In genomic region chr17:32431972-32432371, GRCm38 (mm10) we compare ENCODE assay signal across 9 mouse cellular contexts. TPM values are rescaled to one million over a fixed set of nuclear protein-coding genes. Genes with fewer than 3 reads are reported as not detected.
A peak's percentile ranks its signal among the peaks of the same experiment; 100 is the strongest.
DNase-seq lines count a peak whose midpoint lies in the region; TF ChIP-seq lines count a peak whose summit lies in the region.
"Had no signal": no experiment of that assay in that cellular context is flagged by ENCODE, and none has a peak within 500 bp of the region (broad histone marks: within the 10 kb centered on the region; RNA-seq: fewer than 3 reads in every experiment).

No protein-coding gene starts in this region.

- no peak overlapping the region for H3K9ac ChIP-seq in heart, adult 2 months (ENCODE audit: low read depth, low read length)

- WGBS in heart, adult 2 months: 49% methylated on average over 3 of the region's 3 CpGs

- H3K4me1 ChIP-seq in heart, adult 2 months (ENCODE audit: control insufficient read depth, insufficient read depth, low read length): no peaks in the 10 kb centered on the region

- H3K27ac ChIP-seq in heart, adult 2 months: no peak overlapping the region

- no peak overlapping the region for H3K4me3 ChIP-seq in heart, adult 2 months

- intact Hi-C loops in heart, adult 2 months (cut with DNase I): loop anchor here (2.0 kb wide), 1 partner anchor 83 kb away; no protein-coding TSS in a partner anchor
- intact Hi-C loops in heart, postnatal 36 days (cut with DNase I): loop anchor here (1.0 kb wide), 1 partner anchor 83 kb away; no protein-coding TSS in a partner anchor

- H3K36me3 ChIP-seq in heart, adult 2 months (ENCODE audit: control insufficient read depth, insufficient read depth, low read length): no peaks in the 10 kb centered on the region

- TF ChIP-seq CTCF in heart, adult 2 months (IDR thresholded peaks at IDR 0.05): peak; percentile 76

- TF ChIP-seq POLR2A in heart, adult 2 months (IDR thresholded peaks at IDR 0.05; ENCODE audit: insufficient read depth, low read depth, low read length): no peak

- no peaks in the 10 kb centered on the region for H3K79me2 ChIP-seq in heart, adult 2 months (replicated peaks; ENCODE audit: control insufficient read depth, insufficient read depth, low read length)

- DNase-seq in heart, adult 2 months: no peak
- no peak for DNase-seq in heart, adult 11 months
- DNase-seq in lung, postnatal 36 days: peak; percentile 35
- DNase-seq in lung, adult 18-20 months: no peak
- peak; percentile 61 for DNase-seq in brain, adult 2 months (ENCODE audit: low read depth, low spot score)
- DNase-seq in retina, embryonic 14.5 days (ENCODE audit: low spot score): peak; percentile 19
- DNase-seq in layer of hippocampus, adult 9-11 months: no peak
- no peak for DNase-seq in heart, postnatal 36 days

- H3K27me3 ChIP-seq in heart, adult 2 months (ENCODE audit: control insufficient read depth, insufficient read depth, low read length): no peaks in the 10 kb centered on the region

- no peak for TF ChIP-seq EP300 in heart, adult 2 months (IDR thresholded peaks at IDR 0.05; ENCODE audit: insufficient read depth, low read depth, low read length)

RNA-seq across cellular contexts. Expression of gene Pglyrp2, which starts 8.0 kb away (rescaled TPM):
- under 1 TPM in 1 of 2 experiments, not detected in 1; 0.09 TPM for total RNA-seq in heart, adult 2 months (2021)
- polyA plus RNA-seq in heart, adult 2 months (2012; rRNA removed): 0.35 and 0.86 TPM in 2 replicates
- total RNA-seq in heart, postnatal 36 days (2021): not detected
- polyA plus RNA-seq: lung, embryonic 16.5 days had no signal

RNA-seq across cellular contexts. Expression of gene Cyp4f39, which starts 20.6 kb away (rescaled TPM):
- total RNA-seq in heart, adult 2 months (2021): not detected
- 0.21 TPM in 1 of 2 replicates, not detected in the other for polyA plus RNA-seq in heart, adult 2 months (2012; rRNA removed)
- total RNA-seq in heart, postnatal 36 days (2021): not detected

RNA-seq across cellular contexts. Expression of gene Rasal3, which starts 28.6 kb away (rescaled TPM):
- under 1 TPM; 0.70 to 0.98 TPM for total RNA-seq in heart, adult 2 months (2021)
- 1.1 and 4.2 TPM in 2 replicates for polyA plus RNA-seq in heart, adult 2 months (2012; rRNA removed)
- total RNA-seq in heart, postnatal 36 days (2021): under 1 TPM; 0.60 to 0.97 TPM

RNA-seq across cellular contexts. Expression of gene Wiz, which starts 42.7 kb away (rescaled TPM):
- 10 to 100 TPM; 16.0 to 16.6 TPM for total RNA-seq in heart, adult 2 months (2021)
- 17.2 and 17.4 TPM in 2 replicates for polyA plus RNA-seq in heart, adult 2 months (2012; rRNA removed)
- total RNA-seq in heart, postnatal 36 days (2021): 10 to 100 TPM; 18.9 to 19.1 TPM

Comparison
In these comparisons a context has a peak if more than half of its experiments do, and no peak if none do; other contexts are left out.
1. DNase-seq: peak in lung, postnatal 36 days (single experiment), brain, adult 2 months (single experiment) and retina, embryonic 14.5 days (single experiment); none in heart, adult 2 months (0 of 2), heart, adult 11 months (single experiment), lung, adult 18-20 months (0 of 2), layer of hippocampus, adult 9-11 months (single experiment) and heart, postnatal 36 days (0 of 2).